Mouse (Mus musculus) limb, embryonic 13.5 days (tissue): ENCODE data around the gene Tsc1. TPM values are rescaled to one million over a fixed set of nuclear protein-coding genes. Genes with fewer than 3 reads are reported as not detected.

Experiments
- microRNA-seq: library from miRNA; unstranded; fragments of <30 nt; microRNA quantifications from one replicate; pipeline ENCODE4, GENCODE M21; 2016
- polyA plus RNA-seq: library from polyadenylated mRNA; unstranded; fragments of >200 nt; fragmentation: Nextera tagmentation; extraction: Ambion mirVana; gene quantifications from 2 replicates; pipeline ENCODE4 v1.2.1, GENCODE M21; 2015

The Tsc1 gene
- polyA plus RNA-seq, 1 experiment from 2014 or later: 23.2 TPM

Small RNA genes within 50 kb of the gene (microRNA-seq; reads per million reads assigned to microRNA genes)
- gene Gm22824 (not detected), gene Mir3088 (1.2 reads per million)

Other genes with a start within 250 kb of the Tsc1 start
- 6.2 and 7.1 TPM in 2 replicates for gene Ppp1r26, start 194.4 kb upstream of the Tsc1 start, polyA plus RNA-seq
- gene 1700007K13Rik, start 174.9 kb upstream of the Tsc1 start, polyA plus RNA-seq: 0.32 and 0.48 TPM in 2 replicates
- gene Mrps2, start 173.2 kb upstream of the Tsc1 start, polyA plus RNA-seq: 59.4 and 60.0 TPM in 2 replicates
- gene Gbgt1, start 144.3 kb upstream of the Tsc1 start, polyA plus RNA-seq: 0.94 and 0.95 TPM in 2 replicates
- 1.4 and 2.5 TPM in 2 replicates for gene Gm10134, start 135.1 kb upstream of the Tsc1 start, polyA plus RNA-seq
- 45.1 and 53.8 TPM in 2 replicates for gene Ralgds, start 128.1 kb upstream of the Tsc1 start, polyA plus RNA-seq
- gene Cel, start 77.8 kb upstream of the Tsc1 start, polyA plus RNA-seq: 0.11 TPM in 1 of 2 replicates, not detected in the other
- gene Gtf3c5, start 57.5 kb upstream of the Tsc1 start, polyA plus RNA-seq: 53.4 and 53.5 TPM in 2 replicates
- gene Gfi1b, start 19.2 kb upstream of the Tsc1 start, polyA plus RNA-seq: 0.65 and 0.98 TPM in 2 replicates
- 1.7 and 2.0 TPM in 2 replicates for gene Spaca9, start 58.5 kb downstream of the Tsc1 start, polyA plus RNA-seq
- 0.74 and 0.75 TPM in 2 replicates for gene Ak8, start 58.9 kb downstream of the Tsc1 start, polyA plus RNA-seq
- gene Gtf3c4, start 199.1 kb downstream of the Tsc1 start, polyA plus RNA-seq: 16.5 and 17.4 TPM in 2 replicates
- 15.0 and 17.7 TPM in 2 replicates for gene Ddx31, start 199.2 kb downstream of the Tsc1 start, polyA plus RNA-seq